Mouse (Mus musculus): ENCODE data around the gene Prkaa2. TPM values are rescaled to one million over a fixed set of nuclear protein-coding genes. Genes with fewer than 3 reads are reported as not detected.

Gene Prkaa2
- total and polyA plus RNA-seq, 3 experiments = not detected

DNA sequence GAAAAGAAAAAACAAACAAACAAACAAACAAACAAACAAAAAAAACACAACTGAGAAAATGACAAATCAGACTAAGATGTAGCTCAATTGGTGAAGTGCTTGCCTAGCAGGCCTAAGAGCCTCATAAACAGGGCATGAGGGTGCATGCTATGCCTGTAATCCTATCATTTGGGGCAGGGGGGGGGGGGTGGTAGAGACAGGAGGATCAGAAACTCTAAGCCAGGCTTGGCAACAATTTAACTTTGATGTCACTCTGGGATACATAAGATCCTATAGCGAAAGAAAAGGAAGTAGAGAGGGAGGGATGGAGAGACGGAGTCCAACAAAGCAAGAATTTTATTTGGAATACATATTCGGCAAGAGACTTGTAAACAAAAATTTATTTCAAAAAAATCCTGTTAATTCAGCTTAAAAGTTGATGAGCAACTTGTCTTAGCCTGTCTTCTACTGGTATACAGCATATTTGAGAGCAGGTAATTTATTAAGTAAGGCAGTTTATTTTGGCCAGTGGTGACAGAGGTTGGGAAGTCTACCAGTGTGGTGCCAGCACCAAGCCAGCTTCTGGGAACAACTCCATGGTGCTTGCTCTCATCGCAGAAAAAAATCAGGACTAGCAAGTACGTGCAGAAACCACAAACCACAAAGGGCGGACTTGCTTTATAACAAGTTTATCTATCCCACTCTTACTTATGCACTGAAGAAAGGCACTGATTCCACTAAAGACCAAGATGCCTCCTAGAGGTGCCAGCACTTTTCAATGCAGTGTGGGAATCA is 5.4 kb downstream of the Prkaa2 start:
- no peaks in the 10 kb centered on the region for H3K79me2 ChIP-seq (ENCODE audit: control insufficient read depth, insufficient read depth, low read length, poor library complexity)
- no peaks in the 10 kb centered on the region for H3K36me3 ChIP-seq (ENCODE audit: control insufficient read depth in 1 of 2, insufficient read depth in 2 of 2, low read length in 2 of 2)
- H3K27ac ChIP-seq (ENCODE audit: control insufficient read depth, low read depth, low read length) = no peak overlapping the region
- no peaks in the 10 kb centered on the region for H3K4me1 ChIP-seq (ENCODE audit: control insufficient read depth in 1 of 2, insufficient read depth in 2 of 2, low read length in 2 of 2)
- no peaks in the 10 kb centered on the region for H3K9me3 ChIP-seq (replicated peaks; ENCODE audit: insufficient read depth, low read length)
- H3K9ac ChIP-seq (ENCODE audit: control insufficient read depth, low read depth, low read length, poor library complexity, severe bottlenecking) = no peak overlapping the region
- DNase-seq (ENCODE audit: low read depth, low spot score) = no peak
- H3K27me3 ChIP-seq (ENCODE audit: control insufficient read depth in 1 of 2, insufficient read depth in 2 of 2, low read length in 2 of 2) = no peaks in the 10 kb centered on the region
- TF ChIP-seq TAL1 (IDR thresholded peaks at IDR 0.05; ENCODE audit: low read length) (no peak), BHLHE40 (IDR thresholded peaks at IDR 0.05; ENCODE audit: borderline replicate concordance, low read depth, low read length) (no peak), RCOR1 (IDR thresholded peaks at IDR 0.05; ENCODE audit: low read depth, low read length) (0 out of 2 replicates have a peak, but pooled peaks have one; percentile 37)
- H3K4me3 ChIP-seq (ENCODE audit: control insufficient read depth in 1 of 2, insufficient read depth in 1 of 2, low read depth in 2 of 2, low read length in 2 of 2) = no peak overlapping the region

DNA sequence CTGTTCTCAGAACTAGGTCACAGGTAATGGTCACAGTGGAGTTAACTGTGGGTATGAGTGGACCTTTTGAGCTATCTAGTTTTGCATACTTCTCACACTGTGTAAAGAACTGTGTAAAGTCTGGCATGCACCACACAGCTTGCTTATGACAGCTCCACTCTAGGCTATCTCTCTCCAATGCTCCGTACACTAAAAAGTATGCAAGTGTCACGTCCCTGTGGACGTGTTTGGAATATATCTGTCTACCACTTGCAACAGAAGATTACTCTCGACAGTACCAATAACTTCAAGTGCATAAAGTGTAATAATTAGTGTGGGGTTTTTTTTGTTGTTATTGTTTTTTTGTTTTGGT is 8.4 kb downstream of the Prkaa2 start:
- Histone ChIP-seq H3K4me3 (ENCODE audit: control insufficient read depth in 1 of 2, insufficient read depth in 1 of 2, low read depth in 2 of 2, low read length in 2 of 2) (no peak overlapping the region), H3K9me3 (replicated peaks; ENCODE audit: insufficient read depth, low read length) (no peaks in the 10 kb centered on the region)

DNA sequence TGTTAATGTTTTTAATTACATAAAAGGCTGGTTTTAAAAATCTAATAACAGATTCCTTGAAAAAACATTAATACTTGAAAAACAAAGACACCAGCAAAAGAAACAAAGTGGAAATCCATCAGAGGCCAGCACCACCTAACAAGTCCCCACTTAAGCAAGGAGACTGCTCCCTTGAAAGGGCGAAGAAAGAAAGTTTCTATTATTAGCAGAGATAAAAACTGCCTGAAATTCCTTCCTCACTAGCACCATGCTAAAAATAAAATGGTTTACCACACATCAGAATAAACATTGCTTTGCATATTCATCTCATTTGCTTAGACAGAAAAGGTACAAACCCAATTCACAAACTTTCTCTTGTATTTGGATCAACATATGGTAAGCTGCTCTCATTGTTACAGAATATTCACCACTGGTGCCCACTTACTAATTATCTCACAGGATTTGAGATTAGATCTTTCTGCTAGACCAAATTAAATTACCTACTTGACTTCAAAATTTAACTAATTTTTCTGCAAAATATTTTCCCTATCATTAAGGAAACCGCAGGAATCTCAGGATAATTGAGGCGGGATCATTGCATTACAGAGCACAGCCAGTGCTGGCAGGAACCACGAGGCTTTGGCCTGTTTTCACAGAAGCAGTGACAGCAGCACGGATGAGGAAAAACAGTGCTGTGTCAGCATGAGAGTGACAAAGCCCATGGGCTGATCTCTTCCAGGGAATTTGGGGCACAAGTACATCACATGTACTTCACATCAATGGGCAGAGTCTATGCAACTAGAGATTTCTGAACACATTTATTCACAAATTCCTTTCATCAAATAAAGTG is 9.0 kb downstream of the Prkaa2 start:
- Histone ChIP-seq H3K36me3 (ENCODE audit: control insufficient read depth in 1 of 2, insufficient read depth in 2 of 2, low read length in 2 of 2) (no peaks in the 10 kb centered on the region), H3K4me3 (ENCODE audit: control insufficient read depth in 1 of 2, insufficient read depth in 1 of 2, low read depth in 2 of 2, low read length in 2 of 2) (no peak overlapping the region), H3K9me3 (replicated peaks; ENCODE audit: insufficient read depth, low read length) (no peaks in the 10 kb centered on the region), H3K9ac (ENCODE audit: control insufficient read depth, low read depth, low read length, poor library complexity, severe bottlenecking) (no peak overlapping the region), H3K27me3 (ENCODE audit: control insufficient read depth in 1 of 2, insufficient read depth in 2 of 2, low read length in 2 of 2) (no peaks in the 10 kb centered on the region), H3K27ac (ENCODE audit: control insufficient read depth, low read depth, low read length) (no peak overlapping the region), H3K4me1 (ENCODE audit: control insufficient read depth in 1 of 2, insufficient read depth in 2 of 2, low read length in 2 of 2) (no peaks in the 10 kb centered on the region), H3K79me2 (ENCODE audit: control insufficient read depth, insufficient read depth, low read length, poor library complexity) (no peaks in the 10 kb centered on the region)
- no peak for DNase-seq (ENCODE audit: low read depth, low spot score)
- TF ChIP-seq RCOR1 (IDR thresholded peaks at IDR 0.05; ENCODE audit: low read depth, low read length) (no peak), ZC3H11A (IDR thresholded peaks at IDR 0.05; ENCODE audit: low read depth, low read length) (no peak), CTCF (IDR thresholded peaks at IDR 0.05 in 2 of 3, conservative IDR thresholded peaks at IDR 0.05 in 1 of 3; ENCODE audit: control insufficient read depth in 1 of 3, insufficient read depth in 1 of 3, low read depth in 2 of 3, low read length in 3 of 3, poor library complexity in 1 of 3, severe bottlenecking in 1 of 3) (no peak)

More for the DNA sequence above, 8.4 kb downstream of the Prkaa2 start:
- no peak for TF ChIP-seq NRF1 (IDR thresholded peaks at IDR 0.05; ENCODE audit: insufficient read depth, low read depth, low read length, poor library complexity, severe bottlenecking)
- no peak for TF ChIP-seq BHLHE40 (IDR thresholded peaks at IDR 0.05; ENCODE audit: borderline replicate concordance, low read depth, low read length)
- no peak for TF ChIP-seq UBTF (IDR thresholded peaks at IDR 0.05; ENCODE audit: borderline replicate concordance, insufficient read depth, low read depth, low read length)
- no peak for TF ChIP-seq MXI1 (IDR thresholded peaks at IDR 0.05; ENCODE audit: low read depth, low read length)
- no peak for TF ChIP-seq POLR2AphosphoS2 (IDR thresholded peaks at IDR 0.05; ENCODE audit: low read length)
- TF ChIP-seq POLR2AphosphoS5 (IDR thresholded peaks at IDR 0.05; ENCODE audit: borderline replicate concordance, low read depth, low read length) = no peak
- TF ChIP-seq MAX (IDR thresholded peaks at IDR 0.05; ENCODE audit: low read length) = no peak
- TF ChIP-seq ZMIZ1 (IDR thresholded peaks at IDR 0.05; ENCODE audit: low read depth, low read length) = no peak
- TF ChIP-seq CTCF (IDR thresholded peaks at IDR 0.05 in 2 of 3, conservative IDR thresholded peaks at IDR 0.05 in 1 of 3; ENCODE audit: control insufficient read depth in 1 of 3, insufficient read depth in 1 of 3, low read depth in 2 of 3, low read length in 3 of 3, poor library complexity in 1 of 3, severe bottlenecking in 1 of 3) = no peak
- no peak for TF ChIP-seq EP300 (IDR thresholded peaks at IDR 0.05; ENCODE audit: low read depth in 1 of 2, low read length in 2 of 2)
- TF ChIP-seq GATA1 (IDR thresholded peaks at IDR 0.05; ENCODE audit: low read depth, low read length) = no peak
- no peak for TF ChIP-seq TBP (IDR thresholded peaks at IDR 0.05; ENCODE audit: low read depth, low read length)
- no peak for TF ChIP-seq HCFC1 (IDR thresholded peaks at IDR 0.05; ENCODE audit: low read depth, low read length)
- TF ChIP-seq GABPA (IDR thresholded peaks at IDR 0.05; ENCODE audit: low read depth, low read length) = no peak
- no peak for TF ChIP-seq SIN3A (IDR thresholded peaks at IDR 0.05; ENCODE audit: low read length)
- TF ChIP-seq CHD1 (IDR thresholded peaks at IDR 0.05; ENCODE audit: low read depth, low read length) = no peak
- TF ChIP-seq E2F4 (IDR thresholded peaks at IDR 0.05; ENCODE audit: borderline replicate concordance, low read depth, low read length) = no peak
- no peak for TF ChIP-seq NELFE (IDR thresholded peaks at IDR 0.05; ENCODE audit: low read depth, low read length)
- no peak for TF ChIP-seq KAT2A (conservative IDR thresholded peaks at IDR 0.05; ENCODE audit: low read depth, low read length)
- H3K36me3 ChIP-seq (ENCODE audit: control insufficient read depth in 1 of 2, insufficient read depth in 2 of 2, low read length in 2 of 2) = no peaks in the 10 kb centered on the region
- no peak overlapping the region for H3K27ac ChIP-seq (ENCODE audit: control insufficient read depth, low read depth, low read length)
- no peak for DNase-seq (ENCODE audit: low read depth, low spot score)
- no peaks in the 10 kb centered on the region for H3K4me1 ChIP-seq (ENCODE audit: control insufficient read depth in 1 of 2, insufficient read depth in 2 of 2, low read length in 2 of 2)
- H3K9ac ChIP-seq (ENCODE audit: control insufficient read depth, low read depth, low read length, poor library complexity, severe bottlenecking) = no peak overlapping the region
- no peaks in the 10 kb centered on the region for H3K79me2 ChIP-seq (ENCODE audit: control insufficient read depth, insufficient read depth, low read length, poor library complexity)
- H3K27me3 ChIP-seq (ENCODE audit: control insufficient read depth in 1 of 2, insufficient read depth in 2 of 2, low read length in 2 of 2) = no peaks in the 10 kb centered on the region
